Mouse (Mus musculus): ENCODE results near the gene Erich4. TPM values are rescaled to one million over a fixed set of nuclear protein-coding genes. Genes with fewer than 3 reads are reported as not detected.

Erich4 gene
- polyA plus RNA-seq, 2 experiments, result 0.51 to 0.52 TPM

DNA sequence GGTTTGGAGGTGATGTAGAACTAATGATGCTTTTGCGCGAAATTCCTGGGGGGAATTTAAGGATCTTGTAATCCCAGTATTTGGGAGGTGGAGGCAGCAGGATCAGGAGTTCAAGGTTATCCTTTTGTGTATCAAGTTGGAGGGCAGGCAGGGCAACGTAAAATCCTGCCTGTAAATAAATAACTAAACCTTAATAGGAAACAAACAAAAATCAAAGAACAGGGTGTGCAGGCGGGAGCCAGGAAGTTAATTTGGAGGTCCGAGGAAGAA, 4.0 kb upstream of the Erich4 start:
- Histone ChIP-seq H3K27ac (no peak overlapping the region), H3K4me1 (replicated peaks; ENCODE audit: control insufficient read depth in 2 of 2, insufficient read depth in 2 of 2, low read length in 1 of 2) (peaks cover 6 to 11% of the 10 kb centered on the region in 2 experiments; a peak in 3 of 4 replicates), H3K4me2 (ENCODE audit: low read depth) (peak overlapping the region; percentile 85), H3K27me3 (ENCODE audit: control insufficient read depth, insufficient read depth, low read length) (no peaks in the 10 kb centered on the region), H3K9me3 (ENCODE audit: control insufficient read depth, low read length) (no peaks in the 10 kb centered on the region), H3K36me3 (replicated peaks; ENCODE audit: control insufficient read depth, insufficient read depth, low read depth) (no peaks in the 10 kb centered on the region), H3K4me3 (ENCODE audit: insufficient read depth in 1 of 2, low read depth in 2 of 2, low read length in 2 of 2) (peak overlapping the region; percentile 64 to 79), H3K9ac (replicated peaks) (peak overlapping the region; percentile 63)
- TF ChIP-seq CTCF (IDR thresholded peaks at IDR 0.05; ENCODE audit: low read depth), result no peak
- no peak for TF ChIP-seq EP300 (IDR thresholded peaks at IDR 0.05; ENCODE audit: low read depth)
- DNase-seq (ENCODE audit: low read depth in 3 of 3, low spot score in 3 of 3), result no peak
- ATAC-seq (ENCODE audit: insufficient read depth), result no peak
- WGBS (ENCODE audit: insufficient replicate concordance), result 18% methylated on average over 5 of the region's 5 CpGs

DNA sequence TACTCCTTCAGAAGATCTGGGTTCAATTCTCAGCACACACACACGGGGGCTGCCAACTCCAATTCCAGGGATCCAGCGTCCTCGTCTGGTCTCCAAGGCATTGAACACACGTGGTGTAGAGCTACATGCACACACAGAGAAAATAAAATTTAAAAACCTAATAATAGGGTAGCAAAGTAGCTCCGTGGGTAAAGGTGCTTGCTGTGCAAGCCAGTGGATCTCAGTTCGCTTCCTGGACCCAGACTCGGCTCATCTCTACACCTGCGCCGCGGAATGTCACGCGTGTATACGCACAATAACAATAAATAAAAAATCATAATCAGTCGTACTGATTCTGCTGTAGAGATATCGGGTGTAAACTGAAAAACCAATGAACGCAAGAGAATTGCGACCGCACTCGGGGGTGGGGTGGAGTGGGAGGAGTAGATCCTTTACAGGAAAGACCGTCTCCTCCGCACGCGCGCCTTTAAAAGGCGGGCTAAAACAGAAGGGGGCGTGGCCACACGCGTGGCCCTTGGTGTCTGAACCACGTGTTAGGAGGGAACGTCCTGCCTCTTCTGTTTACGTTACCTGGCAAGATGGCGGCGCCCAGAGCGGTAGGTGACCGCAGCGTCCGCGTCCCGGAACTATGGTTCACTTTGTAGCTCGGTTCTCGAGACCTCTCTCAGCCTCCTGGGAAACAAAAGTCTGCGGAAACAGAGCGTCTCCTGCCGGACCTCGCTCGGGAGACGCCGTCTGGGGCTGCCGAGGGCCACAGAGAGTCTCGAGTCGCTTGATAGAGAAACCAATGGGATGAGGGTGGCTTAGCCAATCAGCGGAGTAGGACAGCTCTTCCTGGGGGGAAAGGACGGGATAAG, 3.4 kb upstream of the Erich4 start, which contains the start of gene Dmac2:
Gene Dmac2, plus strand, starts transcription at position 550 of the 857 bp plus-strand sequence.
- peak within 1 kb of the TSS; percentile 85 for H3K4me2 ChIP-seq (ENCODE audit: low read depth)
- DNase-seq (ENCODE audit: low read depth in 3 of 3, low spot score in 3 of 3) (peak; percentile 84 to 87 (median 85)), ATAC-seq (ENCODE audit: insufficient read depth) (peak; percentile 87)
- H3K36me3 ChIP-seq (replicated peaks; ENCODE audit: control insufficient read depth, insufficient read depth, low read depth), result no peaks in the 10 kb centered on the region
- H3K27me3 ChIP-seq (ENCODE audit: control insufficient read depth, insufficient read depth, low read length), result no peaks in the 10 kb centered on the region
- peak within 1 kb of the TSS; percentile 63 for H3K9ac ChIP-seq (replicated peaks)
- H3K9me3 ChIP-seq (ENCODE audit: control insufficient read depth, low read length), result no peaks in the 10 kb centered on the region
- WGBS (ENCODE audit: insufficient replicate concordance), result 2% methylated on average over 53 of the region's 53 CpGs
- no peak within 1 kb of the TSS for H3K27ac ChIP-seq
- H3K4me1 ChIP-seq (replicated peaks; ENCODE audit: control insufficient read depth in 2 of 2, insufficient read depth in 2 of 2, low read length in 1 of 2), result peaks cover 6 to 11% of the 10 kb centered on the region in 2 experiments; a peak in 3 of 4 replicates
- no peak for TF ChIP-seq EP300 (IDR thresholded peaks at IDR 0.05; ENCODE audit: low read depth)
- TF ChIP-seq CTCF (IDR thresholded peaks at IDR 0.05; ENCODE audit: low read depth), result no peak
- peak within 1 kb of the TSS; percentile 64 to 79 for H3K4me3 ChIP-seq (ENCODE audit: insufficient read depth in 1 of 2, low read depth in 2 of 2, low read length in 2 of 2)

DNA sequence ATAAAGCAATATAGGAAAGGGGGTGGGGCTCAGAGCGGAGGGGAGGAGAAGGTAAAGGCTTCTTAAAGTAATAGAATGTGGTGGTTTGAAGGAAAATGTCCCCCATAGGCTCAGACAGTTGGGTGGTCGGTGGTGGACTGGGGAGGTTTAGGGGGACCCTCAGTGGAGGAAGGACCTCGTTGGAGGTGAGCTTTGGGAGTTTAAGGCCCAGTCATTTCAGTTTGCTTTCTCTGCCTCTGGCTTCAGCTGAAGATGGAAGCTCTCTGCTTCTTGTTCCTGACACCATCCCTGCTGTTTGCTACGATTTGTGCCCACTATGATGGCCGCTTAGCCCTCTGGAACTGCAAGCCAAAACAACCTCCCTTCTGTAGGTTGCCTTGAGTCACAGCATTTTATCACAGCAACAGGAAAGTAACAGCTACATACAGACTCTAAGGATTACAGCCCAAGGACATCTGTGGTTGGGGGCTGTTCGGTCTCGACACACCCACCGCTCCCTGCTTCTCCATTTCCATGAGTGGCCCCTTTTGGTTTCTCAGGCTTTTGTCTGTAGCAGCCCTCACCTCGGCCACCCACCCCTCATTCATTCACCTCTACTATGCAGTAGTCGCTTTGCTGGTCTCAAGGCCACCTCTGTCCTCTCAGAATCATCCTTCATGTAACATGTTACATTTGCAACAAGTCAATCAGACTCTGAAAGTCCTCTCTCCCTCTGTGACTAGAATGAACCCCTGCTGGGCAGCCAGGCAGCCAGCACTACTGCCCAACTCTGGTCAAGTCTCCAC, 1.9 kb upstream of the Erich4 start:
- Histone ChIP-seq H3K9ac (replicated peaks) (no peak overlapping the region), H3K4me2 (ENCODE audit: low read depth) (no peak overlapping the region), H3K27ac (no peak overlapping the region), H3K4me1 (replicated peaks; ENCODE audit: control insufficient read depth in 2 of 2, insufficient read depth in 2 of 2, low read length in 1 of 2) (peaks cover 6 to 11% of the 10 kb centered on the region in 2 experiments; a peak in 3 of 4 replicates), H3K36me3 (replicated peaks; ENCODE audit: control insufficient read depth, insufficient read depth, low read depth) (no peaks in the 10 kb centered on the region), H3K9me3 (ENCODE audit: control insufficient read depth, low read length) (no peaks in the 10 kb centered on the region), H3K4me3 (ENCODE audit: insufficient read depth in 1 of 2, low read depth in 2 of 2, low read length in 2 of 2) (no peak overlapping the region), H3K27me3 (ENCODE audit: control insufficient read depth, insufficient read depth, low read length) (no peaks in the 10 kb centered on the region)
- ATAC-seq (ENCODE audit: insufficient read depth) (no peak), DNase-seq (ENCODE audit: low read depth in 3 of 3, low spot score in 3 of 3) (no peak)
- 69% methylated on average over 10 of the region's 10 CpGs for WGBS (ENCODE audit: insufficient replicate concordance)
- TF ChIP-seq CTCF (IDR thresholded peaks at IDR 0.05; ENCODE audit: low read depth) (no peak), EP300 (IDR thresholded peaks at IDR 0.05; ENCODE audit: low read depth) (no peak)

DNA sequence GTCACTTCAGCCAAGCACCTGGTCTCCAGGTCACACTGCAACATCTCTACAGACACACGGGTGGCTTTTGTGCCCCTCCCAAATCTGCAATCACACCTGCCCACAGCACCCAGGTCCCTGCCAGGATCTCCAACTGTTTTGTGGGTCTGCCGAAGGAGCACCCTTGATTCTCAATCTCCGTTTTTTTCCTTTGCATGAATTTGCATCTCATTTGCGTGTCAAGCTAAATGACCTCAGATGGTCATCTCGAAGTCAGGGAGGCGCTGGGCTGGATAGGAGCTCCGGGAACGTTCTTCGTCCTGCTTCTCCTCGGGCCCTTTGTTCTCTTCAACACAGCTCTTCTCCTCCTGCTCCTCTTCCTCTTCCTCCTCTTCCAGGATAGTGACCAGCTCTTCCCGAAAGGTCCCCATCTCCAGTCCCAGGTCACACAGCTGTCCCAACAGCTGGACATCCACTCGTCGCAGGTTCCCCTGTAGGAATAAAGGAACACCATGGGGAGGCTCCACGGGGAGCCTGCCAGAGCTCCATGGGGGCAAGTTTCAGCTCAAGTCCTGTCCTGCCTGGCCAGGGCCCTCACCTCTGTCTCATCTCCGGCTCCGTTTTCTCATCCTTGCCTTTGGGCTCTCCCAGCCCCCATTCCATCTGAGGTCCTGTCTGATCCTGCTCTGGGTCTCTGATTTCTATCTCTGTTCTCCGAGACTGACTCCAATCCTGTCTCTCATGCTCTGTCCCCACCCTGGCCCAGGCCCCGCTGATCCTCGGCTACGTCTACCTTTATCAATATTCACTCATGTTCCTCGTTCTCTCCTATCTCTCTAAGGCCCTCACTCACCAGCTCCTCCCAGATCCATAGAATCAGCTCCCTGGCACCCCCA, 624 bp downstream of the Erich4 start:
- Histone ChIP-seq H3K4me3 (ENCODE audit: insufficient read depth in 1 of 2, low read depth in 2 of 2, low read length in 2 of 2) (no peak overlapping the region), H3K4me1 (replicated peaks; ENCODE audit: control insufficient read depth in 2 of 2, insufficient read depth in 2 of 2, low read length in 1 of 2) (peaks cover 5 to 10% of the 10 kb centered on the region in 2 experiments; a peak in 3 of 4 replicates), H3K36me3 (replicated peaks; ENCODE audit: control insufficient read depth, insufficient read depth, low read depth) (no peaks in the 10 kb centered on the region), H3K4me2 (ENCODE audit: low read depth) (no peak overlapping the region), H3K9ac (replicated peaks) (no peak overlapping the region), H3K9me3 (ENCODE audit: control insufficient read depth, low read length) (no peaks in the 10 kb centered on the region), H3K27ac (no peak overlapping the region), H3K27me3 (ENCODE audit: control insufficient read depth, insufficient read depth, low read length) (no peaks in the 10 kb centered on the region)
- ATAC-seq (ENCODE audit: insufficient read depth) (no peak), DNase-seq (ENCODE audit: low read depth in 3 of 3, low spot score in 3 of 3) (no peak)
- WGBS (ENCODE audit: insufficient replicate concordance), result 54% methylated on average over 21 of the region's 21 CpGs
- TF ChIP-seq CTCF (IDR thresholded peaks at IDR 0.05; ENCODE audit: low read depth), result no peak
- no peak for TF ChIP-seq EP300 (IDR thresholded peaks at IDR 0.05; ENCODE audit: low read depth)
